Mouse (Mus musculus): Measurements from ENCODE around the gene Defb43.

DNA sequence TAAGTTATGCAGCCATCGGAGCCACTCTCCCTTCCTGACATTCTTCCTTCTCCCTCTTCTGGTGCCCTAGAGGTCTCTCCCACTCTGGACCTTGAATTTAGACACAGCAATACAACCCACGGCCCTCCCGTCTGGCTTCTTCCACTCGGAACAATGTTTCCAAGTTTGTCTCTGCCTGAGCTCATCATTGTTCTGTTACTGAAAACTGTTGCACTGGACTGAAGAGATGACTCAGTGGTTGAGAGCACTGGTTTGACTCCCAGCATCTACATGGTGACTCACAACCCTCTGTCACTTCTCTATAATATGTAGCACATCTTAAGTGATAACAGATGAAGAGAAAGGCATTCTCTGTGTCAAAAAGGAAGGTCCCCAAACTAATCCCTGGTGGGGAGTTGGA is 3.1 kb downstream of the Defb43 start:
- TF ChIP-seq CTCF (IDR thresholded peaks at IDR 0.05) (no peak), POLR2A (IDR thresholded peaks at IDR 0.05; ENCODE audit: insufficient read depth, low read depth, low read length) (no peak)
